Mouse (Mus musculus) lung, postnatal 0 days (tissue): Measurements from ENCODE around the gene Klk1.

Source experiments
- CTCF ChIP-seq: IDR thresholded peaks from 2 replicates; pipeline ENCODE4 v1.5.1; 2016; ENCODE audit warnings: antibody characterized with exemption, mild to moderate bottlenecking
- EP300 ChIP-seq: IDR thresholded peaks from 2 replicates; pipeline ENCODE4 v1.6.1; 2016; ENCODE audit warnings: antibody characterized with exemption, mild to moderate bottlenecking, control low read depth

GRCm38 (mm10) chr7:44273446-44273845 is 48.3 kb downstream of the Klk1 start:
- TF ChIP-seq CTCF (no peak), EP300 (no peak)
